Mouse (Mus musculus) spleen, postnatal 14 days (tissue): ENCODE measurements around the gene Rnaset2b.
"Not testable (repeated sequence)": the region's sequence is repeated elsewhere in the genome, so short reads cannot be mapped to it uniquely, and the experiment has no call there.

ENCODE experiments used
- DNase-seq, 2 experiments: peaks; one replicate each; pipeline ENCODE4 v3.0.0; 2021 to 2022; ENCODE audit warnings: low spot score in 2 of 2

Gene Rnaset2b

DNA sequence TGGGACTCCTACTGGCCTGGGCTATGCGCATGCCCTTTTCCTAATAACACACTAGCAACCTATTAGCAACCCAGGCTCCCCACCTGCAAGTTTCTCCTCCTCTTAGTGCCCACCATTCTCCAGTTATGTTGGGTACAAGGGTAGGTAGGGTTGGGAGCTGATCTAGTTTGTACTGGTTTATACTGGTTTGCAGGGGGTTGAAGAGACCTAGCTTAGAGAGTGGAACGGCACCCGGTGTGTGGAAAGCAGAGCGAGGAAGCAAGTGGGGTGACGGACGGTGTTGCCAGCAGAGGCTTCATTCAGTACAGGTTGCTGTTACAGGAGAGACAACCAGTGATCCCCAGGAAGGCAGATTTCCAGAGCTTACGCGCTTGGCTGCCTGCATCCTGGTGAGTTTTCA lies at the start of gene Rnaset2b:
Rnaset2b (plus strand) TSS at position 301 of the 400 bp plus-strand sequence.
- not testable (repeated sequence) for DNase-seq

DNA sequence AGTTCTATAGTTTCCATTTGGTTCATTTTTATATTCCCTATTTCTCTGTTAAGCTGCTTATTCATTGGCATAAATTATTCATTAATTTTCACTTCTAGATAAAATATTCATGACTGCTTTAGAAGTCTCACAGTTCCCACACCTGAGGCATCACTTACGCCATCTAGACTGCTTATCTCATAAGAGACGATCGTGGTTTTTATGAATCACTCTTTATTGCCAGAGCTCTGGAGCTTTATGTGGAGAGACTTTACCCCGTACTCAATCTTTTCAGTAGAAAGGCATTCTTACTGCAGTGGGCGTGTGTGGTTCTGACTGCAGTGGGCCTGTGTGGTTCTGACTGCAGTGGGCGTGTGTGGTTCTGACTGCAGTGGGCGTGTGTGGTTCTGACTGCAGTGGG lies 38.8 kb upstream of the Rnaset2b start:
- not testable (repeated sequence) for DNase-seq

DNA sequence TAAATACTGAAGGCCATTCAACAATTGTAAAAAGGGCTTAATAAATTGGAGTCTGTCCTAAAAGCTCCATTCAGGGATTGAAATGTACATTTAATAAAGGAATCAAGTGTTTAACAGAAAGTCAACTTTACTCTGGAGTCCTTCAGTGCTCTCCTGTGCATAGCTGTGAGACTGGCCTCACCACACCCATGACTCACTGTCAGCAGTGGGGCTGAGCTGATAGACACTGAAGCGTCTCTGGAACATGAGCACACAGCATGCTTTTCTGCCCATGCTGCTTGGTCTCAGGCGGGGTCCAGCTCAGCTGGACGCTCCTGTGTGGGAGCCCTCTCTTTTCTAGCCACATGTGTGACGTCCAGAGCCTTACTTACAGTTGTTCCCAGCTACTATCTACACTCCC lies 27.9 kb upstream of the Rnaset2b start:
- DNase-seq = not testable (repeated sequence)

DNA sequence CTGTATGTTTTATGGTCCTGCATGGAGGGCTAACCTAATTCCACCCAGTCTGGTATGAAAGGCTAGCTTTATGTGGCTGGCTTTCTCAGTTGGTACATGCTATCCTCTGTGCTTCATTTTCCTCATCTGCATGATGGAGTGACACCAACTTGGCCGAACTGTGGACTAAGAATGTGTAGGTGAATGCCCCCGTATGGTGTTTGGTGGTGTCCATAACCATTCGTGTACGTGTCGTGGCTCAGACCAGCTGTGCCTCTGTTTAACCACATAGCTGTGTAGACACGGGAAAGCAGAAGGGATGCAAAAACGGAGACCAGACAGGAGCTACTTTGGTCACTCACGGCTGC lies 22.8 kb upstream of the Rnaset2b start:
- DNase-seq = not testable (repeated sequence)

DNA sequence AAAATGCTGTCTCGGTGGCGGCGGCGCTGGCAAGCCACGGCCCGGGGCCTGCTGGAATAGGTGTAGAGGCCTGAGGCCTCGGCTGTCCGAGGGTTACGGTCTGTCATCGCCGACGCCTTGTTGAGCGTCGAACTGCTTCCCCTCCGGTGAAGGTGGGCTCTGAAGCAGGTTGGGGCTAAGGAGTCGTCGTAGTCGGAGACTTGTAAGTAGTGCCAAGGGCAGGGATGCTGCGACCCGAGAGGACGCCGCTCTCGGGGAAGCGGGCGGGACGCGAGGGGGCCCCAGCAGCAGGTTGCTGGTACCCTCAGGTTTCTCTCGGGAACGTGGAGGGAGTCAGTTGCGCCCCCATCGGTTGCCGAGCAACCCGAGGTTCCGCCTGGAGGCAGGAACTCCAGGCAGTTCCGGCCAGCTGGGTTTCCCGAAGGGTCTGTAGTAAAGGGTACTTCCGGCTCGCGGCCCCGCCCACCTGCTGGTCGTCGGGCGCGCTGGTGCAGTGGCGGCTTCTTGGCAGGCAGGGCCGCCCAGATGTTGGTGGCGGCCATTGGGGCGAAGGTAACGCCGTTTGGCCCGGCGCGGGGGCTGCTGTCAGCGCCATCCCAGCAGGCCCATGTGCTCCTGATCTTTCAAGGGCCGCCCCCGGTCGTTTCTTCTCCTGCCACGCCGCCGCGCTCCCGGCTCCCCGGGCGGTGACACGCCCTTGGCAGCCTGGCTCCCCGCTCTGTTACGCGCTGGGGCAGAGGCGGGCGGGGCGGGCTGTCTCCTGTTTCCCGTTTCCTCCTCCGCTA lies 22.3 kb upstream of the Rnaset2b start, which contains the start of gene Rsph3b:
Rsph3b (minus strand) TSS at position 699 of the 785 bp plus-strand sequence.
- peak; percentile 48 to 55 for DNase-seq

DNA sequence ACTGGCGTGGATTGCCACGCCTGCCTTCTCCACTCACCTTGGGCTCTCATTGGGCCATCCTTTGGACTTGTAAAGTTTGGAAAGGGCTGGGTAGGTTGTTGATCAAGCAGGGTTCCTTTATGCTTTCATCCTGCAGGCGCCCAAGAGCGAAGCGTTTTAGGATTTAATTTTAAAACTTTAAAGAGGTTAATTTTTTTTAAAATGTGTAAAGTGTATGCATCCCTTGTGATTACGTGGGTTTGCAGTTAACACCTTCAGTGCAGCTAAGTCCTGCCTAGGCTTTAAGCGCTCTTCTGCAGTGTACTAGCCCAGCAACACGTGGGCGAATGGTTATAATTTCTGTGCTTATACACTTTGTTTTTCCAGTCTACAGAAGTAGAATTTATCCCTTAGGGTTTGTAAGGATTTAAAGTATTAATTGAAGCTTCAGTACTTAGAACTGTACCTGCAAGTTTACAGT lies 21.6 kb upstream of the Rnaset2b start:
- DNase-seq = not testable (repeated sequence)

DNA sequence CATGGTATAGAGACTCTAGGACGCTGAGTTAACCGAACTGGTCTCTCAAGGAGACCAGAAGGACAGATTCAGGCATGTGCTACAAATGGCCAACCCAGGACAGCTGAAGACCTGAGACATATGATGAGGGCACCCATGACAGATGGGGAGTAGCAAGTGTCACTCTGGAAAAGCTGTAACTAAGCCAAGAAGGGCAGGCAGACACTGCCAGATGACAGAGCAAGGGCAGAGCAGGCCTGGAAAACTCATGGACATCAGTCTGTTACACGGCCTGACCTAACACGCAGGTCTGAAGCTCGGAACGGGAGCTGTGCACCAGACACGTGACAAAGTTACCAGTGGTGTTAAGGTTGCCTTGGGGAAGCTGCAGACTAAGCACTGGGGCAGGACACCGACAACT lies 11.6 kb upstream of the Rnaset2b start:
- DNase-seq = not testable (repeated sequence)

DNA sequence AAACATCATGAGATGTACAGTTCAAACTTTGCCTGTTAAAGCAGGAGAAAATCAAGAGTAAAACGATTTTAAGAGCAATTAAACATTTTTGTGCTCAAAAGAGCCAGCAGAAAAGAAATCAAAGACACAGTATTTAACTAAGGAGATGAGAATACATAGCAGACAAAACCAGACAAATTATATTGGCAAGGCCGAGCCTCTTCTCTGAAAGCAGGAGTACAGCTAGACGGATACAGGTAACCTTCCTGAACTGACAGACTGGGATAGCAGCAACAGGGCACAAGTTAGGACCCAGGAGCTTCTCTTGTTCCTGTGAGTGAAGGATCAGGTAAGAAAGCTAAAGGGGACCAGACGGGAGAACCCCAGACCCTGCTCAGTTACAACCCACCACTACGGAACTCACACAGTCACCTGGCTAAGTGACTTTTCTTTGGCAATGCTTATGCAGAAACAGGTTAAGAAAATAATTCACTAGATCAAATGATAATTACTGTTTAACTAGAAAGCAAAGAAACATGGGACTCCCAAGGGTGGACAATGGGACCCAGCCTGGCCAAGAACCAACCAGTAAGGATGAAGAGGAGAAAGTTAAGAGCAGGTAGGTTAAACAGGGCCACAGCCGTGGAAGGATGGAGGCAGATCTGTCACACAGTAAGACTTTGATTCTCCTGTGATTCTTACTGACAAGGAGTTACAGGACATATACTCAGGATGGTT lies 10.7 kb upstream of the Rnaset2b start:
- not testable (repeated sequence) for DNase-seq

DNA sequence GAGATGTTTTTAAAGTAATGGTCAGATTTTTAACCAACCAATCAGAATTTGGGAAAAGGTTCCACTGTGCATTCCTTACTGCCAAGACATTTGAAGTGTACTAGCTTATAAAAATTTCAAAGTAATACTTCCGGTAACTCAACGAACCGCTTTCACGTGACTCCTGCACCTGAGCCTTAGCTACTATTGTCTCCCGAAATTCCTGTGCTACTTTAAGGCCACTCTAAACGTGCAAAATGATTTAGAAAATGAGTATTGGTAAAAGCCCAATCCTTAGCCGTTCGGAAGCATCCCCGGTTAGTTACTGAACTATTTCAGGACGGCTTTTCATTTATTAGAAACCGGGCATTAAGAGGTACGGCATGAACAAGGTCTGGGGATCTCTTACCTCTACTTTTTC lies 10.1 kb upstream of the Rnaset2b start:
- DNase-seq = not testable (repeated sequence)

DNA sequence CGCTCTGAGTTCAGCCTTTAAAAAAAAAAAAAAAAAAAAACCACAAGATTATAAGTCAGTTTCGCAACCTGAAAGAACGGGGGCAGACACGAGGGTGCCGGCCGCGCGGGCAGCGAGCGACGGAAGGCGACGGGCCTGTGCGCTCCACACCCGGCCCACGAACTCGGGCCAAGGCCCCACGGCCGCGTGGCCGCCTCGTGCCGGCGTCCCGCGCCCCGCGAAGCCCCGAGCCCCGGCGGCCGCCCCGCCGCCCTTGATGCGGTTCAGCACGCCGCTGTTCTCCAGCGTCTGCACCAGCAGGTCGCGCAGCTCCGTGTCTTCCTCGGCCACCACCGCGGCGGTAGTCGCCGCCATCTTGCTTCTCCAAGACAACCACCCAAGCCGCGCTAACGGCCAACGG lies 9.7 kb upstream of the Rnaset2b start, which contains the start of gene Tagap1:
Tagap1 (minus strand) TSS at position 381 of the 400 bp plus-strand sequence.
- peak; percentile 21 to 25 for DNase-seq

DNA sequence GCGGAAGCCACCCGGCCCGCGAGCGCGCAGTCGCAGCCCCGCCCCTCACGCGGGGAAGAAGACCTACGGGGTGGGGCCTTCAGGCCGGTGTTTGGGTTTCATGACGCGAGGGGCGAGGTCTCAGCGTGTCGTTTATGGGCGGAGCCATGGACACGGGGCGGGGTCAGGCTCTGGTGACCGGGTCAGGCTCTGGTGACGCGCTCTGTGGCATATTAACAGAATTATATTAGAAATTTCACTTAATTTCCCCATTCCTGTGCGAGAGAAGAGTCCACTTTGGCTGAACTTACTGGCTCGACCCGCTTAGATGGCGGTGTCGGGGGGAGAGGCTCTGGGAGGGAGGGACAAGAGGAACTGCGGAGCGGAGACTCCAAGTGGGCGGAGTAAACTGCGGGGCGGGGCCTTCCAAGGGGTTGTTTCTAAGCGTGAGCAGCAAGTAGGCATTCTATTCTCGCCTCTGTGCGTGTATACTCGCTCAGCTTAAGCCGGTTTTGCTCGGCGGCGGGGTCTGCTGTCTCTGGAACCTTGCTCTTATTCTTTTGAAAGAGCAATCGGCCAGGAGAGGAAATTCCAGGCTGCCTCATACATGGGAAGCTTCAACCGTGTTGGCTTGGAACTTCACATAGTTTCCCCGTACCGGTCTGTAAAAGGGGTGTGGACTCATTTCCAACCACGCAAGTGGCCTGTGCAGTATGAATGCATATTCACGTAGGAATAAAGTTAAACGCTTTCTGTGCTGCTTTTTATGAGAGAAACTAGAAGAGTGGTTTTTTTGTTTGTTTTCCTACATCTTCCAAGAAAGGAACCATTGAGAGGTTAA lies 9.0 kb upstream of the Rnaset2b start:
- not testable (repeated sequence) for DNase-seq

DNA sequence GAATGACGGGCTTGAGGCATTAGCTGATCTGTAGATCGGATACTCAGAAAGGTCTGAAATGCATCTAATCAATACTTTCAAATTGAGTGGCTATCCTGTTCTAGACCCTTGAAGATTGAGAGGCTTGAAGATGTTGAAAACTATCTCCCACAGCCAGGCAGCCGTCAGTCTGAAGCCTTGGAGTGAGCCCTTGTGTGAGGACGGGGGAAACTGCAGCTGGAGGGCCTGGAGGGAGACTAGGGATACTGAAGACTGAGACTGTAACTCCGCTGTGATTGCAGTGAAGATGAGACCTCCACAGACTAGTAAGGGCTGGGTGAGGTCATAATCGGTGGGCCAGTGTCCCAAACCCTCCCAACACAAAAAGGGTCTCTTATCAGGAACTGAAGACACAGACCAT lies 8.1 kb upstream of the Rnaset2b start:
- not testable (repeated sequence) for DNase-seq

DNA sequence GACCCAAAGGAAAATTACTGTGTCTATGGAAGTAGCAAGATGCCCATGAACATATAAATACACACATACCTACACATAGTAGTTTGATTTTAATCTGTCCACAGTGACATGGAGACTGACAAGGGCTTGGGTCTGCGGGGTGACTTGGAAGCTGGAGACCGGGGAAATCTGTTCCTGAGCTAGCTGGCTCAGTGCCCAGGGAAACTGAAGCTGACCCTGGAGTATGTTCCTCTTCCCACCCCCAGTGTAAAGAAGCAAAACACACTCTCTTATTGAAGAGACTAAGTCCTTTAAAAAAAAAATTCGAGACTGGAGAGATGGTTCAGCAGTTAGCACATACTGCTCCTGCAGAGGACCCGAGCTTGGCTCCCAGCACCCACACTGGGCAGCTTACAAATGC lies 7.5 kb upstream of the Rnaset2b start:
- not testable (repeated sequence) for DNase-seq

DNA sequence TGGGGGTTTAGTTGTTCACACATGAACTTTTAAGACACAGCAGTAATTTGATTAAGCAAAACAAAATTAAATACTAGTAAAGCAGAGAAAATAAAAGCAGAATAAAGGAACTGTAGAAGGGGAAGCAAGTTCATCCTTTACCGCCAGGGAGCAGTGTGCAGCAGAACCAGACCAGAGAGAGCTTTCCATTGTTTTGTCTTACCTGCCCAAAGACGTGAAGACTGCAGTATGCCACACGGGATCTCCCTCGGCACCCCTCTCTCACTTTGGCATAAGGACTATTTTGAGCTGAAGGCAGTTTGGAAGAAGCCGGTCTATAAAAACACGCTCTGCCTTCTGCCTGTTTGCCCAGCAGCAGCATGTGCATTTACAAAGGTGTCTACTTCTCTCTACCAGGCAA lies 5.1 kb upstream of the Rnaset2b start:
- not testable (repeated sequence) for DNase-seq

DNA sequence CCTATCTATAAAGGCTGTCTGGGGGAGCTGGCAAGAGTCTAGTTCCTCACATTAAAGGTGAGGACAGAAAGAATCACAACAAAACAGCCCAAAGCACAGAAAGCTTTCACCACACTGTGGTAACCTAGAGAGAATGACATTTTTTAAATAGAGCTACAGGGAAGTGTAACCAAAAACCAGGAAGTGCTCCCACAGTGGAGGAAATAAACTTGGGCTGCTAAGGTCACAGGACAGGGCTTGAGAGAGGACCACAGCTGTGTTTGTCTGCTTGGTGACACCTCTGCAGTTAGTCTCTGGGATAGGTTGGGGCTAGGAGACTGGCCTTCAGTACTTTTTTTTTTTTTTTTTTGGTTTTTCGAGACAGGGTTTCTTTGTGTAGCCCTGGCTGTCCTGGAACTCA lies 2.8 kb upstream of the Rnaset2b start:
- DNase-seq = not testable (repeated sequence)

DNA sequence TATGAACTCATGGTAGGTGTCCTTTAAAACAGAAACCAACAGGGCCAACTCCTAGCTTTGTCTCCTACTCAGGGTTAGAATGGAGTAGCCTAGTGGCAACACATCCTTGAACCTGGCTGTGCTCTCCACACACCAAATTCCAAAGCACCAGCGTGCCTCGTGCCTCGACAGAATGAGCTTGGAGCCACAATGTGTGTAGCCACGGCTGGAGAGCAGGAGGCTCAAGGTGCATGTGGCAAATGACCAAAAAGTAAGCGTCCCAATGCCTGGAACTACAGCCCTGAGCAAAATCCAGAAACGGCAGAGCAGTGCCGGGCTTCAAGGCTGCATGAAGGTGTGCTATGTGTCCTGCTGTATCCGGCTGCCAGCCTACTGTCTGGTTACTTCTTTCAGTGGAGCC lies 804 bp downstream of the Rnaset2b start:
- not testable (repeated sequence) for DNase-seq

DNA sequence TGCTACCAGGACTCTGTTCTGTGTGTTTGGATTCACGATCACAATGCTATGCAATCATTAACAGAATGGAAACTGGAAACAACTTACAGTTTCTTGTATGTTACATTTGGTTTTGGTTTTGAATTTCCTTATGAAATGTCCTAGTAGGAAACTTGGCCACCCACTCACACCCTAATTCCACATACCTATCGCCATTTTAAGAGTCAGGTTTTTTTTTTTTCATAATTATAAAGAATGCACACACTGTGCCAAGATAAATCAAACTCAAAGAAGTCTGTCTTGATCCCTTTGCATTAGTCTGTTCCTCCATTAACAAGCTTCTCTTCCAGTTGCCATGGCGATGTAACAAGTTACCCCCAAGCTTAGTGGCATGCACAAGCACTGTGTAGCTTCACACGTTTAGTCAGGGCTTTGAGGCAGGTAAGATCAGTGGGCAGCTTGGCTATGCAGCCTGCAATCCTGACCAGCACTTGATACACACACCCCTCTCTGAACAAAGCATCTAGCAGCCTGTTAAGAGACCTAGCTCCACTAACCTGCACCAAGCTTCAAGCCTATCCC lies 2.5 kb downstream of the Rnaset2b start:
- not testable (repeated sequence) for DNase-seq

DNA sequence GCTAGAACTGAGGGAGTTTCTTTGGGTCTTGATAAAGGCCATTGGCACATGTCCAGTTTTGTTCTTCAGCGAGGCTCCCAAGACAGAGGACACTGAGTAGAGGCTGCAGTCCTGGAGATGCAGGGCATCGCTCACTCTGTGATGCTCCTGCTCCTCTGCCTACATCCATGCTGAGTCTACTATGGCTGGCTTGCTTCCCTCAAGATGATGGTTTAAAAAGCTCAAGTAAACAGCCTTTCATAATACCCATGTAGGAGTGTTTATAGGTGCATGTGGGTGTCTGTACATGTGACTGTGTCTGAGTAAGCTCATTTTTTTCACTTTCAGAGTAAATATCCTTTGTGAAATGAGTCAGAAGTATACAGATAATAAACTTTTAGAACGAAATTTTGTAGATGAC lies 4.6 kb downstream of the Rnaset2b start:
- DNase-seq = not testable (repeated sequence)

DNA sequence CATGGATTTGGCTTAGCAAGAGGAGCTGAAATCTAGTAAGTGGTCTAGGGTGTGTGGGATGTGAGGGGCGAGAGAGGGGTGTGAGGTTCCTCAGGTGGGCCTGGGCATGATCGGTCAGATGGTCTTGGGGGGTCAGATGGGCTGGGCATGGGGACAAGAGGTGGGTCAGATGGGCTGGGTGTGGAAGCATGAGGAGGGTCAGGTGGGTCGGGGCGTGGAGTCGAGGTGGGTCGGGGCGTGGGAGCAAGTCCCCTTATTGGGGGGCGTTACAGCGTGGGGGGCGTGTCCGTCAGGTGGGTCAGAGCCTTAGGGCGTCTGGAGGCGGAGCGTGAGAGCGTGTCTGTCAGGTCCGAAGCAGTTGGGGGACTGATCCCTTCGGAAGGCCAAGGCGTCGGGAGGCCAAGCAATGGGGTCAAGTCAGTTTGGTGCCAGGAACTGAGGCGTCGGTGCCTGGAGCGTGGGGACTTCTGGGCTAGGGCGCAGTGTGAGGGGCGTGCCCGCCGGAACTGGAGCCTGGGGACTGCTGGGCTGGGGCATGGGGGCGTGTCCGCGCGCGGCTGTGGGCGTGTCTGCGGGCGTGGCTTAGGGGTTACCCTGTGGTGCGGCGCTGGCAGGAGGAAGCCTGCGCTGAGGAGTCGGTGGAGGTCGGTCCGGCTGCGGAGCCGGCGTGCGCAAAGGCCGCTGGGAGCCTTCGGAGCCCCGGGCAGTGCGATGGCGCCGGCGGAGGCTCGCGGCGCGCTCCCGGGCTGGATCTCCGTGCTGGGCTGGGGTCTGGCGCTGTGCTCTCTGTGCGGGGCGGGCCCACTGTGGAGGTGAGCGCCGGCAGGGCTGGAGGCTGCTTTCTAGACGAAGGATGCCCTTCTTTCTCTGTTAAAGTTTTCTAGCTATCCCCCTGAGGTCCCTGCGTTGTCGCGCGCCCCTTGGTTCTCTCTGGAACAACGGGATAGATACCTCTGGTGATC lies 8.1 kb downstream of the Rnaset2b start, which contains the start of gene Gm49721:
Gm49721 (plus strand) TSS at position 618 of the 962 bp plus-strand sequence.
- DNase-seq = peak; percentile 40 to 59

DNA sequence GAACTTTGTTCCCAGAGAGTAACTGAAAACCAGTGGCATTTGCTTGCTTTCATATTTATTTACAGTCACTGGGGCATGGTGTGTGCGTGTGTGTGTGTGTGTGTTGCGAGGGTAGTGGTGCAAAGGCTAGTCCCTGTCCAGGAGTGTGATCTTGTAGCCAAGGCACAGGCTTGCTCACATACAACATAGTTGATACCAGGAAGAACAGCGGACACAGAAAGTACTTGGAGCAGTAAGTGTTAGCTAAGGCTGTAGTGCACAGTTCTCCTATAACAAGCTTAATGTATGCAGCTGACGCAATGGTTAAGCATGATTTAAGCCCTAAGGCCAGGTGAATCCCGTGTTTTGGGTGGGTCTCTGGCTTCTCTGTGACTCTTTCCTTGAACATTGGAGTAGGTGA lies 8.9 kb downstream of the Rnaset2b start:
- not testable (repeated sequence) for DNase-seq
